Mouse (Mus musculus): ENCODE data around the gene Olfr1012. TPM values are rescaled to one million over a fixed set of nuclear protein-coding genes. Genes with fewer than 3 reads are reported as not detected.

Olfr1012 gene
- not detected for total RNA-seq (2023)

GRCm38 (mm10) chr2:85762666-85763065 lies at the start of gene Olfr1012:
Gene Olfr1012 (minus strand): TSS chr2:85762766.

DNA sequence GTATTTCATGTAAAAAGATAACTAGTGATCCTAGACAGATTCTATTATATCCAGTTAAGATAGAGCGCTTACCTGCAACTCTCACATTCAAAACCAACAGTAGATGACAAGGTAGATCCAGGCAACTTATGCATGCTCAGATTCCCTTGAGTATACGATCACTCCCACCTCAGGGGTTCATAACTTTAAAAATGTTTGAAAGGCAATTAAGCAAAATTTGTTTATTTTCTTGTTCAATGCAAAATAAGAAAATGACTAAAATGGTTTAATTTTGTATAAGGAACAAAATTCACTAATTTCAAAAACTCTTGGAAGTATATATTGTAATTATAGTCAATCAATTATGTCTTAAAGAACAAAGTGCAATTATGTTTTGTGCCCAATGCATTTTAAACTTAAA lies 39.9 kb upstream of the Olfr1012 start, which contains the start of gene Olfr1016:
Gene Olfr1016, minus strand, starts transcription at position 101 of the 400 bp plus-strand sequence.

DNA sequence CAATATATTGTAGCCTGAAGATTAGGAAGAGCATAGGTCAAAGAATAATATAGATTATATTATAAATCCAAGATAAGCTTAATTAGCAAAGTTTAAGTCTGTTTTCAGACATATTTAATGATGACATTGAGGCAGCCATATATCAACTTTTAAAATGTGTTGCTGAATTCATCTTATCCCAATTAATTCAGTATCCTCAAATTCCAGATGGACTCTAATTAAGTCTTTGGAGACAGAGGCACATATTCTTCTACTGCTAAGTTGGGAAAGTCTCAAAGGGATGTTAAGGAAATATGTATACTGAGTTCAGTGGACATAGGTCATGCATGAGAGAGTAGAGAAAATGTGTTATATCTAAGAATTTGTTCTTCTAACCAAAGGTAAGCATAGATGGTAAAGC lies 19.2 kb upstream of the Olfr1012 start, which contains the start of gene Olfr1015:
Gene Olfr1015, plus strand, starts transcription at position 301 of the 400 bp plus-strand sequence.

DNA sequence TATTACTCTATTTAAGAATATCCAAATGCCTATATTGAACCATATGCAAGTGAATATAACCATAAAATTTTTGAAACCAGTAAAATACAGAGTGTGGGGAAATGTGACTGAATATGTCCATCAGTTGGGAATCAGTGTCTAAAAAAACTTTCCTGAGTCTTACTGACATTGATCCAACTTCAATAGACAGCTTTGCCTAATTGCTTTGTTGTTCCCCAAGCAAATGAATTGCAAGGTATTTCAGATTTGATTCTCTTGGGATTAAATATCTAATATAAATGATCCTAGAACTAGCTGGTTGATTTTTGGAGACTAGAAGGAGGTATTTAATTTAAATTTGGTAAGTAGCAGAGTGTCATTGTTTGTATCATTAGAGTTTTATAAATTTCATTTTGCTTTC lies 9.8 kb upstream of the Olfr1012 start, which contains the start of gene Olfr1014:
Gene Olfr1014, plus strand, starts transcription at position 301 of the 400 bp plus-strand sequence.

DNA sequence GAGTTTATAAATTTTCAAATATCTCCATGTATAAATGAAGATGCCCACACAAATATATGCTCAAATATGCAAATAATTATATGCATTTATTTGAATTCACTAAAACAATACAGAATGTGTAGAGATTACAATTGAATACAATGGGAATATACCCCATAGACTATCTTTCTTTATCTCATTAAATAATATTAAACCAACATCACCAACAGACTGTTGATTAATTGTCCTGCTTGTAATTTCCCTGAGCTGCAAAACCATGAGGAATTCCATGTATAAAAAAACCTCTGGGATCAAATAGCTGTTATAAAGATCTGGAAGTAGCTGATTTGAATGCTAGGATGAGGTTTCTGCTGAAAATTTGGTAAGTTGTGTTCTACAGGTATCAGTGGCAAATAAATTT lies 4.2 kb upstream of the Olfr1012 start, which contains the start of gene Olfr1013:
Gene Olfr1013, plus strand, starts transcription at position 301 of the 400 bp plus-strand sequence.

DNA sequence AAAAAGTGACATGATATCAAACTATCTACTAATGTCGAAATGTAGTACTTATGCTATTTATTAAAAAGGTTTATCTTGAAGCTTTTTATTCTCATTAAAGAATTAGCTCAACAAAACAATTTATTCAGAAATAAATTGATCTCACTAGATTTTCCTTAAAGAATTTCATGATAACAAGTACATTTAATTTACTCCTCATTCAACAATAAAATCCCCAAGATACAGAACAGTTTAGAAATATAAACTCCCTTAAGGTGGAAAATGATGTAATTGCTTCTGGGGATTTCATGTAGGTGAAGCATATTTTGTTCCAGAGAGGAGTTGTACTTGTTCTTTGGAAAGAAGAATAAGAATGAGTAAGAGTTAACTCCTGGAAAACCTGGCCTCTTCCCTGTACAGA lies 47.4 kb downstream of the Olfr1012 start, which contains the start of gene Olfr1009:
Gene Olfr1009, plus strand, starts transcription at position 301 of the 400 bp plus-strand sequence.

Other genes with a start within 250 kb of the Olfr1012 start
- gene 4833423E24Rik, start 243.7 kb downstream of the Olfr1012 start, total RNA-seq (2023), result not detected
- not detected for gene Olfr996, start 183.6 kb downstream of the Olfr1012 start, total RNA-seq (2023)
- not detected for gene Olfr998, start 173.8 kb downstream of the Olfr1012 start, total RNA-seq (2023)
- not detected for gene Olfr1000, start 150.9 kb downstream of the Olfr1012 start, total RNA-seq (2023)
- not detected for gene Olfr1002, start 112.1 kb downstream of the Olfr1012 start, total RNA-seq (2023)
- gene Olfr154, start 98.3 kb downstream of the Olfr1012 start, total RNA-seq (2023), result not detected
- not detected for gene Olfr1006, start 84.0 kb downstream of the Olfr1012 start, total RNA-seq (2023)
- not detected for gene Olfr1008, start 73.3 kb downstream of the Olfr1012 start, total RNA-seq (2023)
- not detected for gene Olfr1009, start 47.3 kb downstream of the Olfr1012 start, total RNA-seq (2023)
- gene Olfr1013, start 4.3 kb upstream of the Olfr1012 start, total RNA-seq (2023), result not detected
- not detected for gene Olfr1014, start 9.9 kb upstream of the Olfr1012 start, total RNA-seq (2023)
- not detected for gene Olfr1015, start 19.3 kb upstream of the Olfr1012 start, total RNA-seq (2023)
- not detected for gene Olfr1016, start 39.8 kb upstream of the Olfr1012 start, total RNA-seq (2023)
- not detected for gene Olfr1018, start 55.7 kb upstream of the Olfr1012 start, total RNA-seq (2023)
- not detected for gene Olfr1019, start 82.7 kb upstream of the Olfr1012 start, total RNA-seq (2023)
- not detected for gene Olfr1020, start 84.3 kb upstream of the Olfr1012 start, total RNA-seq (2023)
- not detected for gene Olfr1022, start 105.8 kb upstream of the Olfr1012 start, total RNA-seq (2023)
- not detected for gene Olfr1023, start 122.9 kb upstream of the Olfr1012 start, total RNA-seq (2023)
- not detected for gene Olfr1024, start 142.3 kb upstream of the Olfr1012 start, total RNA-seq (2023)
- gene Olfr1025-ps1, start 152.4 kb upstream of the Olfr1012 start, total RNA-seq (2023), result not detected
- not detected for gene Olfr1026, start 158.8 kb upstream of the Olfr1012 start, total RNA-seq (2023)
- not detected for gene Olfr1028, start 187.7 kb upstream of the Olfr1012 start, total RNA-seq (2023)
- gene Olfr1029, start 211.1 kb upstream of the Olfr1012 start, total RNA-seq (2023), result not detected
- not detected for gene Olfr1030, start 216.5 kb upstream of the Olfr1012 start, total RNA-seq (2023)
- not detected for gene Olfr1031, start 227.5 kb upstream of the Olfr1012 start, total RNA-seq (2023)
- gene Olfr1032, start 242.8 kb upstream of the Olfr1012 start, total RNA-seq (2023), result not detected

All from neutrophil, adult 59 days (primary cell).